Mouse (Mus musculus) hindbrain, postnatal 0 days (tissue): ENCODE results near the gene Otub2. TPM values are rescaled to one million over a fixed set of nuclear protein-coding genes. Genes with fewer than 3 reads are reported as not detected.
A peak's percentile ranks its signal among the peaks of the same experiment; 100 is the strongest.

Source experiments
- ATAC-seq: fragments of 200-750 bp; cut with Nextera tagmentation; 2 replicates; pipeline ENCODE4 v1.8.0; 2017; ENCODE audit warnings: mild to moderate bottlenecking, moderate TSS enrichment, moderate library complexity
- DNase-seq: peaks from one replicate; pipeline ENCODE4 v3.0.0-alpha.2; 2015; ENCODE audit warnings: low spot score
- H3K27ac ChIP-seq: fragments of 300-500 bp; sonication (generic); 2 replicates; pipeline ENCODE4 v1.5.1; 2014; ENCODE audit warnings: mild to moderate bottlenecking
- H3K27me3 ChIP-seq: fragments of 300-500 bp; sonication (generic); 2 replicates; pipeline ENCODE4 v1.6.1; 2014; ENCODE audit warnings: low read length, mixed read lengths; ENCODE audit not compliant: insufficient read depth
- H3K36me3 ChIP-seq: fragments of 300-500 bp; sonication (generic); 2 replicates; pipeline ENCODE4 v1.6.1; 2014; ENCODE audit warnings: low read length, mixed read lengths; ENCODE audit not compliant: insufficient read depth
- H3K4me1 ChIP-seq: fragments of 300-500 bp; sonication (generic); 2 replicates; pipeline ENCODE4 v1.6.1; 2014; ENCODE audit warnings: antibody characterized with exemption, low read length, mixed read lengths; ENCODE audit not compliant: insufficient read depth
- H3K4me2 ChIP-seq: fragments of 300-500 bp; sonication (generic); 2 replicates; pipeline ENCODE4 v1.6.1; 2014; ENCODE audit warnings: low read depth, mild to moderate bottlenecking, low read length, moderate library complexity, mixed read lengths
- H3K4me3 ChIP-seq: fragments of 300-500 bp; sonication (generic); 2 replicates; pipeline ENCODE4 v1.5.1; 2014; ENCODE audit warnings: low read length
- H3K9ac ChIP-seq: fragments of 300-500 bp; sonication (generic); replicated peaks from 2 replicates; pipeline ENCODE4 v1.6.1; 2014; ENCODE audit warnings: mild to moderate bottlenecking, low read length, moderate library complexity, mixed read lengths
- H3K9me3 ChIP-seq: fragments of 300-500 bp; sonication (generic); 2 replicates; pipeline ENCODE4 v1.6.1; 2016; ENCODE audit warnings: low read length, mixed read lengths
- CTCF ChIP-seq: IDR thresholded peaks from 2 replicates; pipeline ENCODE4 v1.5.1; 2016; ENCODE audit warnings: antibody characterized with exemption, control low read depth, low read depth
- WGBS: fragments of 180-500 bp; shearing (Covaris S2); extraction: QIAGEN DNeasy Blood & Tissue Kit; methylation state at CpG from one replicate; pipeline ENCODE4 v1.1.7; 2014; 5-methylcytosine and 5-hydroxymethylcytosine counted together
- polyA plus RNA-seq: library from polyadenylated mRNA; unstranded; fragments of >200 nt; fragmentation: Nextera tagmentation; extraction: Ambion mirVana; gene quantifications from 2 replicates; pipeline ENCODE4 v1.2.1, GENCODE M21; 2015
- total RNA-seq: library from RNA; depleted of rRNA; stranded (reverse); fragments of >200 nt; gene quantifications from 2 replicates; pipeline ENCODE4 v1.2.3, GENCODE M21; 2014; rRNA removed

The Otub2 gene
- total RNA-seq, result 21.0 and 27.6 TPM in 2 replicates
- polyA plus RNA-seq, result 17.3 and 18.5 TPM in 2 replicates

DNA sequence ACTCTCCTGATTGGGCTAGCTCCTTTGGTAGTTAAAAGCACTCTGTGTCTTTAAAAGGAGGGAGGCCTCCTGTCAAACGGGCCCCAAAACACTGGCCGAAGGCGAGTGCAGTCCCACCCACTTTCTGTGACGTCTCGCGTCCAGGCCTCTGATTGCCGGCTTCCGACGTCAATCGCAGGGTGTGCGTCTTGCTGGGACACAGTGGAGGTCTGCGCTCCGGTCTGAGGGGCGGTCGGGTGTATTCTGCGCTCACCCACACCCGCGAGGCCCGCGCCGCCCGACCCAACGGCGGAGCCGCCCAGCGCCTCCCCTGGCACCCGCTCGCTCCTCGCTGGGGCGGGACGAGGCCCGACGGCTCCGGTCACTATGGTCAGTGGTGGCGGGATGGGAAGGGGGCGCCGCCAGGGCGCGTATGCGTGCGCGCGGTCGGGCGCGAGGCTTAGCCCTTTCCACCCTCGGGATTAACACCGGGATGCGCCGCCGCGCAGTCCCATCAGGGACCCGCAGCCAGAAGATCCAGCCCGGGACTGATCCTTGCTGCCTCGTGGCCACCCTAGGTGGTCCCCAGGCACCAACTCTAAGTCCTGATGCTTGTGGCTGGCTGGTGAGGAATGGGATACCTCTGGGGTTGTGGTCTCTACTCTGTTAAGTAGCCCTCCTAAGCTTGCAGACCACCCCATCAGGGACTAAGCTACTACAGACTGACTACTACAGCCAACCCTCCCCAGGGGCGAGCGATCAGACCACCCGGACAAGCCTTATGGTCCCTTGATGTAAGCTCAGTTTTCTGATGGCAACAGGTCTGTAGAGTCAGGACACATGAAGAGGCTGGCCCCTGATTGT is at the start of gene Otub2:
TSS of gene Otub2 (plus strand) at position 178 of the 843 bp plus-strand sequence.
- Histone ChIP-seq H3K27me3 (no peaks in the 10 kb centered on the region), H3K27ac (peak within 1 kb of the TSS; percentile 57), H3K9ac (peak within 1 kb of the TSS; percentile 76), H3K4me2 (peak within 1 kb of the TSS; percentile 88), H3K4me3 (peak within 1 kb of the TSS; percentile 69), H3K9me3 (no peaks in the 10 kb centered on the region), H3K36me3 (no peaks in the 10 kb centered on the region), H3K4me1 (peaks cover 7% of the 10 kb centered on the region; the same call in 1 of the 2 replicates)
- DNase-seq (peak; percentile 98), ATAC-seq (peak; percentile 99)
- WGBS, result under 1% methylated on average over 58 of the region's 58 CpGs
- TF ChIP-seq CTCF, result no peak

DNA sequence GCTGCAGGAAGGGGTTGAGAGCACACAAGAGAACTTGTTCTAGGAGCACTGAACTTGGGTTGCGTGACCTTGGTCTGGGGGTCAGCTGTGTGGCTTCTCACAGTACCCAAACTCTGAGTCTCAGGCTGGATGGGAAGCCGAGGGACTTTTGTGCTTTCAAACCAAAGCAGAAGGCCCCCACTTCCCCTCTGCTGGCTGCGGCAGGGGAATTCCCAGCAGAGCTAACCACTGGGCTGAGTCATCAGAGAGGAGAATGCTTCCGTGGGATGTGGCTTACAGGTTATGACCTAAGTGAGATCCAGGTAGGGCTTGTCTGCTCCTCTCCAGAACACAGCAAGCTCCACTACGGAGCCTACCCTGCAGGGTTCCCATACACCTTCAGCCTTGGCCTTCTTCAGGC is 47.3 kb upstream of the Otub2 start:
- ATAC-seq, result no peak
- no peak for TF ChIP-seq CTCF
- WGBS, result 89% methylated on average over 5 of the region's 5 CpGs

DNA sequence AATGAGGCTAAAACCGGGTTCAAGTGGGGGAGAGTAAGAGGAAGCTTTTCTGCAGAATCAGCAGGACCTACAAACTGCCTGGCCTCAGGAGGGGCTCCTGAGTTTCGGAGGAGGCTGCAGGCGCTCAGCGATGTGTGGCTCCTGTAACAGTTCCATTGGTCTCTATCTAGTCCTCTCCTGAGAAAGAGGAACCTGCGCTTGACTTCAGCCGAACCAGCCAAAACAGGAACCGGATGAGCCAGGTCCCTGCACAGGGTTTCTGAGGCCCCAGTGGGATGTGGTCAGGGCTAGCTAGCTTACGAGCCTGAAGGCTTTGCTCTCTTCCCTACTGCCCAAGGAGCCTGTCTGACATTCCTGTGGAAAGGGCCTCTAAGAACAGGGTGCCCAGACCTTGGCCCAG is 45.0 kb upstream of the Otub2 start:
- no peak for DNase-seq
- H3K27me3 ChIP-seq, result no peaks in the 10 kb centered on the region
- no peaks in the 10 kb centered on the region for H3K4me1 ChIP-seq
- TF ChIP-seq CTCF, result no peak
- no peaks in the 10 kb centered on the region for H3K36me3 ChIP-seq
- no peak for ATAC-seq
- H3K9me3 ChIP-seq, result no peaks in the 10 kb centered on the region
- no peak overlapping the region for H3K9ac ChIP-seq
- no peak overlapping the region for H3K27ac ChIP-seq
- H3K4me2 ChIP-seq, result no peak overlapping the region
- no peak overlapping the region for H3K4me3 ChIP-seq
- 84% methylated on average over 8 of the region's 8 CpGs for WGBS

More for the DNA sequence above, 47.3 kb upstream of the Otub2 start:
- H3K27ac ChIP-seq, result no peak overlapping the region
- no peaks in the 10 kb centered on the region for H3K27me3 ChIP-seq
- no peaks in the 10 kb centered on the region for H3K36me3 ChIP-seq
- no peak overlapping the region for H3K4me3 ChIP-seq
- DNase-seq, result no peak
- no peaks in the 10 kb centered on the region for H3K4me1 ChIP-seq
- no peak overlapping the region for H3K9ac ChIP-seq
- no peaks in the 10 kb centered on the region for H3K9me3 ChIP-seq
- H3K4me2 ChIP-seq, result no peak overlapping the region

DNA sequence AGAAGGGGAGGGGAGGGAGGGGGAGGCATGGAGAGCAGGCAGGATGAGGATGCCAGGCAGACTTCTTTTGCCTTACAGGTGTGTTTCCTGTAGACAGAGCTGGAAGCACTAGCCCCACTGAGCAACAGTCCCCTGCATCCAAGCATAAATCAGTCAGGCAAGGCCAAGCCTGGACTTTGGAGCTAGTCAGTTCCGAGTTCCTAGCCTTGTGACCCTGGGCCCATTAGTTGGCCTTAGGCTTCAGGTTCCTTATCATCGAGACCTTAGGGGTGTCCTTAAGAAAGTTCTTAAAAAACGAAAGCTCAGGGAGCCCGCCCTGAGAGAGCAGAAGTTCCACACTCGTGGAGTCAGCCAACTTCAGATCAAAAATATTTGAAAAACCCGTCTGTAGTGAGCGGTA is 43.5 kb upstream of the Otub2 start:
- no peak for TF ChIP-seq CTCF
- Histone ChIP-seq H3K27ac (no peak overlapping the region), H3K9ac (no peak overlapping the region), H3K27me3 (no peaks in the 10 kb centered on the region), H3K4me1 (no peaks in the 10 kb centered on the region), H3K4me3 (no peak overlapping the region), H3K9me3 (no peaks in the 10 kb centered on the region), H3K4me2 (no peak overlapping the region), H3K36me3 (no peaks in the 10 kb centered on the region)
- no peak for ATAC-seq
- no peak for DNase-seq
- WGBS, result 88% methylated on average over 7 of the region's 7 CpGs

DNA sequence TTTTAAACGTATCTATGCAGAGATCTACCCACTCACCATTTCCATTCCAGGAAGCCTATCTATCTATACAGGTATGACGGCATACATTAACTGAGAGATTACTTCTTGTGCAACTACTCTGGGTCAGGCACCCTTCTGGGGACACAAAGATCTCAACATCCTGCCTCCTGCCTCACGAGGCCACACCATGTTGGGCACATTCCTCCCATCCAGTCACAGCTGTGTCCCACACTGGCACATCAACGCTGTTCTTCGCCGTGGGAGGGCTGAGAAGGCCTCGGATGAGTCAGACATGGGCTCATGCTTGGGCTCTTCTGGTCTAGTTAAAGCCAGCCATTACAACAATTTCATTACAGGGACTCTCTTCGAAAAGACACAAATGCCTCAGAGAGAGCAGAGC is 41.5 kb upstream of the Otub2 start:
- 84% methylated on average over 8 of the region's 8 CpGs for WGBS
- no peak for TF ChIP-seq CTCF
- no peak overlapping the region for H3K4me2 ChIP-seq
- no peaks in the 10 kb centered on the region for H3K27me3 ChIP-seq
- H3K4me1 ChIP-seq, result no peaks in the 10 kb centered on the region
- no peak overlapping the region for H3K9ac ChIP-seq
- no peak overlapping the region for H3K4me3 ChIP-seq
- no peak overlapping the region for H3K27ac ChIP-seq
- ATAC-seq (no peak), DNase-seq (no peak)
- H3K36me3 ChIP-seq, result no peaks in the 10 kb centered on the region
- H3K9me3 ChIP-seq, result no peaks in the 10 kb centered on the region

DNA sequence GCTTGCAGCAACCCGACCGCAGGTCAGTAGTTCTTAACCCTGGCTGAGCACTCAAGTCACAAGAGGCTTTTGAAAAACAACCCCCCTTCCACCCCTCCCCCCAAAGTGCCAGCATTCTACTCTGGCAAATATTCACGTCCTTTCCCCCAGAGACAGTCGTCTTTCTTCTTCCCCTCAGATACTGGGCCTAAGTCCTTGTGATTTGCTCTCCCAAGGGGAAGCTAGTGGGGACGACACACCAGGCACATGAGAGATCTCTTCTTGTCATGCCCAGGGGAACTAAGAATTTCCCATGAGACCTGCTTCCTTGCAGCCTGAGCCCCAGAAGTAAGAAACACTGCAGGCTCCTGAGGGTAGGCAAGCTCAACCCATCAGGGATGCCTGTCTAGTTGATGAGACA is 41.1 kb upstream of the Otub2 start:
- Histone ChIP-seq H3K4me1 (no peaks in the 10 kb centered on the region), H3K9me3 (no peaks in the 10 kb centered on the region), H3K9ac (no peak overlapping the region), H3K27ac (no peak overlapping the region), H3K36me3 (no peaks in the 10 kb centered on the region), H3K4me3 (no peak overlapping the region), H3K4me2 (no peak overlapping the region), H3K27me3 (no peaks in the 10 kb centered on the region)
- WGBS, result 55% methylated on average over 5 of the region's 5 CpGs
- DNase-seq, result no peak
- no peak for TF ChIP-seq CTCF
- no peak for ATAC-seq

DNA sequence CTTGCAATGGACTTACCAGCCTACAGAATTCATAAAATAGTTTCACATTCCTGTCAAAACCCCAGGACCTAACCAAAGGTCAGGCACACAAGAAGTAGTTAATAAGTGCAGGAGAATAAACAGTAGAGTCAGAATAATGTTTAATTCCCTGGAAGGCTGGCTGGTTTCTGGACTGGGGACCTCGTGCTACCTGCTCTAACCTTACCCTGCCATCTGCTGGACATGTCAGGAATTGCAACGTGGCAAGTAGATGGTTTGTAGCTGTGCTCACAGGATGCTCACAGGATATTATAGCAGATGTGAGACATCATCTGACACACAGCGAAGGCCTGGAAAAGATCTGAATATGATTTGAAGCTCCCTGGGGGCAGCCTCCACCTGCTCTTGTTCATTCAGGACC is 40.0 kb upstream of the Otub2 start:
- no peak overlapping the region for H3K9ac ChIP-seq
- no peaks in the 10 kb centered on the region for H3K36me3 ChIP-seq

More for the DNA sequence above, 40.0 kb upstream of the Otub2 start:
- no peak overlapping the region for H3K4me2 ChIP-seq
- WGBS, result 4% methylated on average over 3 of the region's 3 CpGs
- no peak overlapping the region for H3K4me3 ChIP-seq
- ATAC-seq (peak; percentile 62), DNase-seq (peak; percentile 90)
- no peaks in the 10 kb centered on the region for H3K9me3 ChIP-seq
- H3K27ac ChIP-seq, result no peak overlapping the region
- TF ChIP-seq CTCF, result peak; percentile 97
- H3K4me1 ChIP-seq, result no peaks in the 10 kb centered on the region
- H3K27me3 ChIP-seq, result no peaks in the 10 kb centered on the region
